Mouse (Mus musculus): Measurements from ENCODE around the gene Dpp6.

DNA sequence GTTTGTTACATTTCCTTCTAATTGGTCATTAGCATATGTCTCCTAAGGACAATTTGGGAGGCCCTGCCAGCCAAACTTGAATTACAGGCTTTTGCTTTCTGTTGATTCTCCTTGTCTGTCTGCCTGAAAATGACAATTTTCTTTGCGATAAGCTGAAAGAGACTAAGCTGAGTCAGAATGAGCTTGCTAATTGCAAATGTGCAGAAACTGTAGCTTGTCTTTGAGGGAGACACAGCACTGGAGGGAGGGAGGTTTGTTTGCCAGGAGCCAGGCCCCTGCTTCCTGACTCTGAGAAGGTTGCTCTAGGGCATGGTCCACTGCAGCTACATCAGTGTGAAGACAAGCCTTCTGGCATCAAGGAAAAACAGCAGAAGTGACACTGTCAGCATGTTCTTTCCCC is 70.5 kb downstream of the Dpp6 start:
- TF ChIP-seq POLR2A (IDR thresholded peaks at IDR 0.05; ENCODE audit: extremely low read depth, insufficient read depth, low read length) (no peak), CTCF (IDR thresholded peaks at IDR 0.05; ENCODE audit: extremely low read depth, insufficient read depth, low read length) (no peak)

Measured in cortical plate, adult 2 months (tissue).